Mouse (Mus musculus) neural tube, embryonic 11.5 days (tissue): ENCODE data around the gene Sgms1. TPM values are rescaled to one million over a fixed set of nuclear protein-coding genes. Genes with fewer than 3 reads are reported as not detected.

ENCODE experiments used
- ATAC-seq: fragments of 200-750 bp; cut with Nextera tagmentation; 2 replicates; pipeline ENCODE4 v1.8.0; 2017; ENCODE audit warnings: moderate number of reproducible peaks, mild to moderate bottlenecking, moderate TSS enrichment, moderate library complexity; ENCODE audit not compliant: insufficient read depth, low FRiP score, low TSS enrichment
- DNase-seq: peaks from one replicate; pipeline ENCODE4 v3.0.0-alpha.2; 2015; ENCODE audit warnings: low spot score
- H3K27ac ChIP-seq: fragments of 300-500 bp; sonication (generic); 2 replicates; pipeline ENCODE4 v1.5.1; 2014; ENCODE audit warnings: low read depth, mild to moderate bottlenecking, low read length
- H3K27me3 ChIP-seq: fragments of 300-500 bp; sonication (generic); 2 replicates; pipeline ENCODE4 v1.6.1; 2014; ENCODE audit warnings: mild to moderate bottlenecking, low read length, mixed read lengths; ENCODE audit not compliant: control insufficient read depth, insufficient read depth
- H3K36me3 ChIP-seq: fragments of 300-500 bp; sonication (generic); 2 replicates; pipeline ENCODE4 v1.6.1; 2014; ENCODE audit warnings: mild to moderate bottlenecking, low read length, moderate library complexity, mixed read lengths; ENCODE audit not compliant: control insufficient read depth, insufficient read depth
- H3K4me1 ChIP-seq: fragments of 300-500 bp; sonication (generic); 2 replicates; pipeline ENCODE4 v1.6.1; 2014; ENCODE audit warnings: low read length, mixed read lengths; ENCODE audit not compliant: control insufficient read depth, insufficient read depth
- H3K4me2 ChIP-seq: fragments of 300-500 bp; sonication (generic); 2 replicates; pipeline ENCODE4 v1.6.1; 2014; ENCODE audit warnings: low read depth, mild to moderate bottlenecking, moderate library complexity
- H3K4me3 ChIP-seq: fragments of 300-500 bp; sonication (generic); 2 replicates; pipeline ENCODE4 v1.5.1; 2014; ENCODE audit warnings: low read depth, low read length
- H3K9ac ChIP-seq: fragments of 300-500 bp; sonication (generic); 2 replicates; pipeline ENCODE4 v1.6.1; 2014; ENCODE audit warnings: mild to moderate bottlenecking, low read length
- H3K9me3 ChIP-seq: fragments of 300-500 bp; sonication (generic); 2 replicates; pipeline ENCODE4 v1.6.1; 2016; ENCODE audit warnings: low read length; ENCODE audit not compliant: control insufficient read depth
- WGBS: fragments of 180-500 bp; shearing (Covaris S2); extraction: QIAGEN DNeasy Blood & Tissue Kit; methylation state at CpG from one replicate; pipeline ENCODE4 v1.1.7; 2014; 5-methylcytosine and 5-hydroxymethylcytosine counted together
- polyA plus RNA-seq: library from polyadenylated mRNA; unstranded; fragments of >200 nt; fragmentation: Nextera tagmentation; extraction: Ambion mirVana; gene quantifications from 2 replicates; pipeline ENCODE4 v1.2.1, GENCODE M21; 2014

The Sgms1 gene
- polyA plus RNA-seq, 1 experiment from 2014 or later: 11.0 TPM

DNA sequence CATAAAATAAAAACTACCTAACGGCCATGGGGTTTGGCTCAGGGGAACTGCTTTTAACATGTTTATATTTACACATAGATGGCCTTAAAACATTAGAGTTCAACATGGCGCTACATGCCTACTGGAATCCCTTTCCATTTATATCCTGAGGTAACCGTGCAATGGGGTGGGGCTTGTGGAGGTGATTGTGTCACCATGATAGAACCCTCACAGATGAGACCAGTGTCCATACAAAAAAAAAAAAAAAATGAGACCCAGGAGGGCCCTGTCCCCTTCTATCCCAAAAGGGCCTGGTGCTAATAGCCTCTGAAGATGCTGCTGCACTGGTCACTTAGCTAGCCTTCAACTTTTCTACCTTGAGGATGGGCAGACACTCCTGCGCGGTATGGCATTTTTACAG lies 207.0 kb downstream of the Sgms1 start:
- Histone ChIP-seq H3K4me2 (no peak overlapping the region), H3K4me1 (no peaks in the 10 kb centered on the region), H3K27me3 (no peaks in the 10 kb centered on the region), H3K9ac (no peak overlapping the region), H3K27ac (no peak overlapping the region), H3K36me3 (no peaks in the 10 kb centered on the region), H3K9me3 (no peaks in the 10 kb centered on the region), H3K4me3 (no peak overlapping the region)
- whole genome bisulfite sequencing: 95% methylated on average over 5 of the region's 5 CpGs
- DNase-seq (no peak), ATAC-seq (no peak)

DNA sequence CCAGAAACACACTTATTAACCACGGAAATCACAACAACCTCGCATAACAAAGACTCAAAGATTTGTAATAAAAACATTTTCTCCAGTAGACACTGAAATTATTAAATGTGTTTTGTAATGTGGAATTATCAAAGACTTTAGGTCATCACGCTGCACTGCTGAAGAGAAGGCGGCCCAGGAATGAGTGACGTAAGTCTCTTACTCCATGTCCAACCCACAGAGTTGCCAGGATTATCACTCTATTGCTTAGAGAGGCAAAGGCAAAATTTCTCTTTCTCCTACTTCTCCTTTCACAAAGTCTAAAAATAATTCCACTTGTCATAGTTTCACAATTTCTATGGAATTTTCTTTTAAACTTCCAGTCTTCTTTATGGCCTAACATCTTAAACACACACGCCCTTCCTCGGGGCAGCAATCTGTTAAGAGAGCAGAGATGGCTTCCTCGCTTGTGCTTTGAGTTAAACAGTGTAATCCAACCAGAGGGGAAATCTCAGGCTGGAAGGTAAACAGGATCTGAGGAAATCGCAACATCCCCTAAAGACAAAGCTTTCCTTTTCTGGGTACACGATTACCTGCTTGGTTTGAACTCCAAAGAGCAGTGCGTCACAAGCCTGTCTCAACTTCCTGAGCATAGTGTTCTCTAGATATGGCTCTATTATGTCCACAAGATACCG lies 207.7 kb downstream of the Sgms1 start:
- WGBS: 88% methylated on average over 12 of the region's 12 CpGs
- no peak for DNase-seq
- Histone ChIP-seq H3K4me3 (no peak overlapping the region), H3K4me1 (no peaks in the 10 kb centered on the region), H3K36me3 (no peaks in the 10 kb centered on the region), H3K27ac (no peak overlapping the region), H3K9ac (no peak overlapping the region), H3K9me3 (no peaks in the 10 kb centered on the region), H3K4me2 (no peak overlapping the region), H3K27me3 (no peaks in the 10 kb centered on the region)
- no peak for ATAC-seq

DNA sequence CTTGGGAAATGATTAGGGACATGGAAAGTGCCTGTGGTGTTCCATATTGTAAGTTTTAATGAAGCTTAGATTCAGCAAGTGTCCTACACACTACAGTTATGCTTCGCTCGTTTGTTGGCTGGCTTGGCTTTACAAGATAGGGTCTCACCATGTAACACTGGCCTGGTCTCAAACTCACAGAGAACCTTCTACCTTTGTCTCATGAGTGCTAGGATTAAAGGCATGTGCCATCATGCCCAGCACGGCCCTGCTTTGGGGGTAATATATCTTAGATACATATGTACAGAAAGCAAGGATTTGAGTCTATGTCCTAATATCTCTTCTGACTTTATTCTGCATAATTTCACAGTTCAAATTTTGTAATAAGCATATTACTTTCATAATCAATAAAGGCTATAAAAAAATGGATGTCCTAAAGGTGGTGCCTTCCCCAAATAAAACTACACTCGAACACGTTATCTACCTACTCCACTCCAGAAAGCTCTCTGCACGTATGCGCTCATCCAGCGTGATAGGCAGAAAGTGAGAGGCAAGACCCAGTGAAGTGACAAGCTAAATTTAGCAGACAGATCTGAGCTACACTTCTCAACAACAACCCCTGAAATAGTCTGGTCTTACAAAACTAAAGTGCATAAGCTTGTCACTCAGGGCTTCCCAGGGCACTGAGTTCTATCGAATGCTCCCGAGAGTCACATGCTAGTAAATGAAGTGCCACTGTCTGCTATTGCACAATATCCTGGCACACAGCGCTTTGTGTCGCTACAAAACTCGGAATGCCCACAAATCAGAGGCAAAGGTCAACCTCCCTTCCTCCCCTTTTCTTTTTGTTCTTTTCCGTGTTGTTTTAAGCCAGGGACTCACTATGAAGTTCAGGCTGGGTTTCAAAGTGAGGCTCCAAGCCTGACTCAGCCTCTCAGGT lies 208.5 kb downstream of the Sgms1 start:
- DNase-seq: no peak
- no peaks in the 10 kb centered on the region for H3K4me1 ChIP-seq
- ATAC-seq: no peak
- H3K4me3 ChIP-seq: no peak overlapping the region
- H3K27ac ChIP-seq: no peak overlapping the region
- H3K9ac ChIP-seq: no peak overlapping the region
- no peaks in the 10 kb centered on the region for H3K9me3 ChIP-seq
- WGBS: 85% methylated on average over 14 of the region's 14 CpGs
- H3K36me3 ChIP-seq: no peaks in the 10 kb centered on the region
- no peak overlapping the region for H3K4me2 ChIP-seq
- no peaks in the 10 kb centered on the region for H3K27me3 ChIP-seq

DNA sequence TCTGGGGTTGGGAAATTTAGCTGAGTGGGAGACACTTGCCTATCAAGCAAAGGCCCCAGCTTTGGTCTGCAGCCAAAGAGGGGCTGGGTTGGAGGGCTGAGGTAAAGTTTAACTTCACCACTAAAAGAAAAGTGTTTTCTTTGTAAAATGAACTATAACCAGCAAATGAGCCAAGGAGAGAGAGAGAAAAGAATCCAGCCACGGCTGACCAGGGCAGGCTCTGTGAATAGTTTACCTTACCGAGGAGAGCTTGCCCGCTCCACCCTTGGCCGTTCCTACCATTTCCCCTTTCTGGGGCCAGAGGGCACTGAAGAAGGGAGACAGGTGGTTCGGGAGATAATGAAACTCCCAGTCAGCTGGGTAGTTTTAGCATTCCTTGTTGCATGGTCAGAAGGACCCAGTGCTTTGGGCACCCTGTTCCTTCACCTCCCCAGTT lies 209.5 kb downstream of the Sgms1 start:
- WGBS: 61% methylated on average over 5 of the region's 5 CpGs
- no peaks in the 10 kb centered on the region for H3K9me3 ChIP-seq
- H3K36me3 ChIP-seq: no peaks in the 10 kb centered on the region
- no peak overlapping the region for H3K9ac ChIP-seq
- no peaks in the 10 kb centered on the region for H3K27me3 ChIP-seq
- no peak overlapping the region for H3K4me2 ChIP-seq
- DNase-seq (no peak), ATAC-seq (no peak)
- H3K27ac ChIP-seq: no peak overlapping the region
- no peak overlapping the region for H3K4me3 ChIP-seq
- no peaks in the 10 kb centered on the region for H3K4me1 ChIP-seq

DNA sequence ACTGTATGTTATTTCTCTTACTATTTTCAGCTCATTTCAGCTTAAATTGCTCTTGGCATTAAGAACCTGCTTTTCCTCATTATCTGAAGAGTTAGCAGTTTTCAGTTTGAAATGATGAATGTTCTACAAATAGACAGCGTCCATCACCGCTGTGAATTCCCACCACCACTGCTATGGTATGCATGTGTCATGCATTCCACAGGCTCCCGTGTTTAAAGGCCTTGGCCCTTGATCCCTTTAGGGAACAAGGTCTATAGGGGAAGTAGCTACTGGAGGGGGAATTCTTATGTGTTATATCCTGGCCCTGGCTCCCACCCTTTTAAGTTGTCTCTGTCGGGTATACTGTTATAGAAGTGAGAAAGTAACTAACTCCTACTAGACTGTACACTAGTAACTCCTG lies 210.0 kb downstream of the Sgms1 start:
- WGBS: 70% methylated on average over 4 of the region's 4 CpGs
- H3K4me2 ChIP-seq: no peak overlapping the region
- ATAC-seq: no peak
- no peak overlapping the region for H3K4me3 ChIP-seq
- H3K9me3 ChIP-seq: no peaks in the 10 kb centered on the region
- H3K9ac ChIP-seq: no peak overlapping the region
- no peaks in the 10 kb centered on the region for H3K4me1 ChIP-seq
- H3K27me3 ChIP-seq: no peaks in the 10 kb centered on the region
- H3K36me3 ChIP-seq: no peaks in the 10 kb centered on the region
- no peak overlapping the region for H3K27ac ChIP-seq
- no peak for DNase-seq

DNA sequence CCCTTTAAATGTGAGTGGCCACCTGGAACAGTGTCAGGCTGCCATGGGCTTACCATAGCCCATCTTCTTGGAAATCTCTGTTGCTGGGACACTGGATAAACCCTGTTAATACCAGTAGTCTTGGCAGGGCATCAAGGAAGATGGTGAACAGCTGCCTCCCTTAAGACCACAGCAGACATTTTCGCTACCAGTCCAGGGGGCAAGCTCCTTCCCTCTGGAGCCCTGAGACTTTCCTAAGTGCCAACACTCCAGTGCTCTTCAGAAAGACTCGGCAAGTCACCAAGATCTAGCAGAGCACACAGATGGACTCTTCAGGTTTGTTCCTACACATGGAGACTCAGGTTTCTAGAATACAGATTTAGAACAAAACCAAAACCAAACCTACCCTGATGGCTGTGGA lies 211.4 kb downstream of the Sgms1 start:
- Histone ChIP-seq H3K4me2 (no peak overlapping the region), H3K4me3 (no peak overlapping the region), H3K36me3 (no peaks in the 10 kb centered on the region), H3K27me3 (no peaks in the 10 kb centered on the region), H3K9me3 (no peaks in the 10 kb centered on the region), H3K9ac (no peak overlapping the region), H3K27ac (no peak overlapping the region), H3K4me1 (no peaks in the 10 kb centered on the region)
- 98% methylated on average over 2 of the region's 2 CpGs for WGBS
- DNase-seq (no peak), ATAC-seq (no peak)

DNA sequence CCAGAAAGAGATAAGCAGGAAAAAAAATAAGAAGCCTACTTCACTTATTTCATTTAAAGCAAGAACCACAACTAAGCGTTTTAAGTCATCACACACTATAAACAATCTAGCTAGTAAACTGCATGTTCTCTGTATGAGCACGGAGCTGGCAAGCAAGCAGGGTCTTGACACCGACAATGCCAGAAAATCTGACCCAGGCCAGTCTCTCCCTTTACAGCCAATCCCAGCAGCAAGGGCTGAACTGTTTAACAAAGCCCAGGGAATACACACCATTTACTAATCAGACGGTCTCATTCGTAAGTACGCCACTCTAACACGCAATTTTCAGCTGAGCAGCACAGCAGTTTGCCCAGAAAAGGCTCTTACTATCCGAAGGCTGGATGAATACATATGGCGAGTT lies 213.1 kb downstream of the Sgms1 start:
- H3K27me3 ChIP-seq: no peaks in the 10 kb centered on the region
- H3K27ac ChIP-seq: no peak overlapping the region
- no peak overlapping the region for H3K9ac ChIP-seq
- no peak overlapping the region for H3K4me3 ChIP-seq
- DNase-seq: no peak
- ATAC-seq: no peak
- 92% methylated on average over 9 of the region's 9 CpGs for WGBS
- H3K4me2 ChIP-seq: no peak overlapping the region
- no peaks in the 10 kb centered on the region for H3K4me1 ChIP-seq
- no peaks in the 10 kb centered on the region for H3K36me3 ChIP-seq
- no peaks in the 10 kb centered on the region for H3K9me3 ChIP-seq

DNA sequence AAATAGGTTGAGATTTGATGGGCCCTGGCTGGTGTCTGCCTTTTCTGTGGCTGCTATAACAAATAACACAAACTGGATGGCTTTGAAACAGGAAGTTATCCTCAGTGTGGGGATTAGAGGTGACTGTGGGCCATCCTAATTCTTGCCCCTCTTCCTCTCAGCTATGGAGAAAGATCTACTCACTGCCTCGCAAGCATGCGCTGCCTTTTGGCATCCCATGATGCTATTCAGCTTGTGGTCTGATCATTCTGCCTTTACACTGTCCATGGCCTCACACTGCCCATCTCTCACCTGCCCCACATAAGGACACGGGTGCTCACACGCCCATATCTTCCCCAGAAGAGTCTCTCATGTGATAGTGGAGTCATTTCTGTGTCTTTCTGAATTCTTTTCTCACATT lies 213.5 kb downstream of the Sgms1 start:
- no peaks in the 10 kb centered on the region for H3K36me3 ChIP-seq
- DNase-seq (no peak), ATAC-seq (no peak)
- no peak overlapping the region for H3K4me3 ChIP-seq
- H3K27ac ChIP-seq: no peak overlapping the region
- no peaks in the 10 kb centered on the region for H3K9me3 ChIP-seq
- H3K4me2 ChIP-seq: no peak overlapping the region
- H3K9ac ChIP-seq: no peak overlapping the region
- no peaks in the 10 kb centered on the region for H3K4me1 ChIP-seq
- 96% methylated on average over 4 of the region's 4 CpGs for WGBS
- H3K27me3 ChIP-seq: no peaks in the 10 kb centered on the region

DNA sequence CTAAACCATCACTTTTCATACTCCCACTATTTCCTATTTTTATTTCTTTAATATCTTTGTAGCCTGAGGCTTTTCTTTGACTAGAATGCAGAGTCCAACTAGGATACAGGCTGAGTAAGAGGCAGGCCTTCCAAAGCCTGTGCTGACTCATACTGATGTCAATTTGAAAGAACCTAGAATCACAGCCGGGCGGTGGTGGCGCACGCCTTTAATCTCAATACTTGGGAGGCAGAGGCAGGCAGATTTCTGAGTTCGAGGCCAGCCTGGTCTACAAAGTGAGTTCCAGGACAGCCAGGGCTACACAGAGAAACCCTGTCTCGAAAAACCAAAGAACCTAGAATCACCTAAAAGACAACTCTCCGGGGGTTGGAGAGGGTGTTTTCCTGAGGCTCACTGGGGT lies 214.5 kb downstream of the Sgms1 start:
- no peak overlapping the region for H3K9ac ChIP-seq
- H3K4me2 ChIP-seq: no peak overlapping the region
- no peak for ATAC-seq
- no peaks in the 10 kb centered on the region for H3K4me1 ChIP-seq
- H3K36me3 ChIP-seq: no peaks in the 10 kb centered on the region
- H3K4me3 ChIP-seq: no peak overlapping the region
- H3K27ac ChIP-seq: no peak overlapping the region
- 97% methylated on average over 7 of the region's 7 CpGs for WGBS
- DNase-seq: no peak
- H3K9me3 ChIP-seq: no peaks in the 10 kb centered on the region
- H3K27me3 ChIP-seq: no peaks in the 10 kb centered on the region
